Mouse (Mus musculus) stomach, embryonic 15.5 days (tissue): ENCODE data around the gene Tbxas1. TPM values are rescaled to one million over a fixed set of nuclear protein-coding genes. Genes with fewer than 3 reads are reported as not detected.

ENCODE experiments used
- ATAC-seq: fragments of 200-750 bp; cut with Nextera tagmentation; 2 replicates; pipeline ENCODE4 v1.8.0; 2017; ENCODE audit warnings: low read depth, moderate number of reproducible peaks, moderate TSS enrichment; ENCODE audit not compliant: insufficient read depth, low FRiP score
- H3K27ac ChIP-seq: fragments of 300-500 bp; sonication (generic); 2 replicates; pipeline ENCODE4 v1.5.1; 2015; ENCODE audit warnings: mild to moderate bottlenecking, inconsistent platforms
- H3K27me3 ChIP-seq: fragments of 300-500 bp; sonication (generic); replicated peaks from 2 replicates; pipeline ENCODE4 v1.6.1; 2015; ENCODE audit warnings: inconsistent platforms
- H3K36me3 ChIP-seq: fragments of 300-500 bp; sonication (generic); 2 replicates; pipeline ENCODE4 v1.6.1; 2015; ENCODE audit warnings: inconsistent platforms
- H3K4me1 ChIP-seq: fragments of 300-500 bp; sonication (generic); 2 replicates; pipeline ENCODE4 v1.6.1; 2015; ENCODE audit warnings: inconsistent platforms
- H3K4me2 ChIP-seq: fragments of 300-500 bp; sonication (generic); 2 replicates; pipeline ENCODE4 v1.6.1; 2015; ENCODE audit warnings: mild to moderate bottlenecking, inconsistent platforms
- H3K4me3 ChIP-seq: fragments of 300-500 bp; sonication (generic); replicated peaks from 2 replicates; pipeline ENCODE4 v1.5.1; 2015; ENCODE audit warnings: inconsistent platforms
- H3K9ac ChIP-seq: fragments of 300-500 bp; sonication (generic); 2 replicates; pipeline ENCODE4 v1.6.1; 2015; ENCODE audit warnings: inconsistent platforms
- H3K9me3 ChIP-seq: fragments of 300-500 bp; sonication (generic); 2 replicates; pipeline ENCODE4 v1.6.1; 2016; ENCODE audit warnings: inconsistent platforms
- WGBS: fragments of 180-500 bp; shearing (Covaris S2); methylation state at CpG from one replicate; pipeline ENCODE4 v1.1.7; 2015; 5-methylcytosine and 5-hydroxymethylcytosine counted together
- polyA plus RNA-seq: library from polyadenylated mRNA; unstranded; fragments of >200 nt; fragmentation: Nextera tagmentation; extraction: Ambion mirVana; gene quantifications from 2 replicates; pipeline ENCODE4 v1.2.1, GENCODE M21; 2015

The Tbxas1 gene
- polyA plus RNA-seq, 1 experiment from 2014 or later, result 3.4 TPM

DNA sequence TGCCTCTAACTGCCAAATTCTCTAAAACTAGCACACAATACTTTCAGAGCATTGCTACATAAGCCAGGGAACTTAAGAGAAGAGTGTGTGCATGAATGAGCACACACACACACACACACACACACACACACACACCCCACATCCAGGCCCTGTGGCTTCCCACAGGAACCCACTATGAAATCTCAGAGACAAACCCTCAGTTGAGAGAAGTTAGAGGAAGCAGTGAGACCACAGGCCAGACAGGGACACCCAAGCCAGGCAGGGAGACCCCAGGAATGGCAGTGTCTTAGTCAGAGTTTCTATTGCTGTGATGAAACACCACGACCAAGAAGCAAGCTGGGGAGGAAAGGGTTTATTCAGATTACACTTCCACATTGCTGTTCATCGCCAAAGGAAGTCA lies 188.3 kb downstream of the Tbxas1 start:
- H3K27me3 ChIP-seq, result no peaks in the 10 kb centered on the region
- H3K9me3 ChIP-seq, result no peaks in the 10 kb centered on the region
- no peak overlapping the region for H3K9ac ChIP-seq
- WGBS, result 49% methylated on average over 2 of the region's 2 CpGs
- no peak overlapping the region for H3K4me3 ChIP-seq
- H3K4me1 ChIP-seq, result peaks cover 28% of the 10 kb centered on the region
- no peak overlapping the region for H3K27ac ChIP-seq
- no peaks in the 10 kb centered on the region for H3K36me3 ChIP-seq
- no peak for ATAC-seq
- no peak overlapping the region for H3K4me2 ChIP-seq

GRCm38 (mm10) chr6:39066935-39067578 lies 191.9 kb downstream of the Tbxas1 start:
- peaks cover 7% of the 10 kb centered on the region; the same call in 1 of the 2 replicates for H3K4me1 ChIP-seq
- H3K36me3 ChIP-seq, result no peaks in the 10 kb centered on the region
- peak; percentile 68; the same call in 1 of the 2 replicates for ATAC-seq
- no peak overlapping the region for H3K4me2 ChIP-seq
- no peaks in the 10 kb centered on the region for H3K27me3 ChIP-seq
- H3K9ac ChIP-seq, result no peak overlapping the region
- no peak overlapping the region for H3K4me3 ChIP-seq
- H3K27ac ChIP-seq, result no peak overlapping the region
- WGBS, result 45% methylated on average over 12 of the region's 12 CpGs
- H3K9me3 ChIP-seq, result no peaks in the 10 kb centered on the region

GRCm38 (mm10) chr6:39072664-39073063 lies 197.5 kb downstream of the Tbxas1 start:
- Histone ChIP-seq H3K4me2 (no peak overlapping the region), H3K4me3 (no peak overlapping the region), H3K9me3 (no peaks in the 10 kb centered on the region), H3K36me3 (no peaks in the 10 kb centered on the region), H3K9ac (no peak overlapping the region), H3K4me1 (no peaks in the 10 kb centered on the region), H3K27ac (no peak overlapping the region), H3K27me3 (no peaks in the 10 kb centered on the region)
- WGBS, result 39% methylated on average over 5 of the region's 5 CpGs
- no peak for ATAC-seq

- no peaks in the 10 kb centered on the region for H3K4me1 ChIP-seq
- no peaks in the 10 kb centered on the region for H3K9me3 ChIP-seq
- no peaks in the 10 kb centered on the region for H3K27me3 ChIP-seq
- no peak overlapping the region for H3K9ac ChIP-seq
- H3K27ac ChIP-seq, result no peak overlapping the region
- no peak overlapping the region for H3K4me3 ChIP-seq
- ATAC-seq, result no peak
- H3K36me3 ChIP-seq, result no peaks in the 10 kb centered on the region
- no peak overlapping the region for H3K4me2 ChIP-seq
Observed at GRCm38 (mm10) chr6:39074186-39074585, 199.0 kb downstream of the Tbxas1 start.

GRCm38 (mm10) chr6:39076498-39076897 lies 201.3 kb downstream of the Tbxas1 start:
- H3K4me1 ChIP-seq, result no peaks in the 10 kb centered on the region
- no peak for ATAC-seq

GRCm38 (mm10) chr6:39104631-39105030 lies 229.4 kb downstream of the Tbxas1 start:
- H3K27me3 ChIP-seq, result no peaks in the 10 kb centered on the region
- H3K9ac ChIP-seq, result no peak overlapping the region
- H3K9me3 ChIP-seq, result no peaks in the 10 kb centered on the region
- no peaks in the 10 kb centered on the region; the same call in 1 of the 2 replicates for H3K36me3 ChIP-seq
- 76% methylated on average over 4 of the region's 4 CpGs for WGBS
- no peak overlapping the region for H3K27ac ChIP-seq
- H3K4me3 ChIP-seq, result no peak overlapping the region
- H3K4me1 ChIP-seq, result no peaks in the 10 kb centered on the region
- H3K4me2 ChIP-seq, result no peak overlapping the region
- no peak for ATAC-seq

More at GRCm38 (mm10) chr6:39076498-39076897, 201.3 kb downstream of the Tbxas1 start:
- H3K4me3 ChIP-seq, result no peak overlapping the region
- no peak overlapping the region for H3K9ac ChIP-seq
- H3K4me2 ChIP-seq, result no peak overlapping the region
- H3K36me3 ChIP-seq, result no peaks in the 10 kb centered on the region
- no peak overlapping the region for H3K27ac ChIP-seq
- no peaks in the 10 kb centered on the region for H3K9me3 ChIP-seq
- H3K27me3 ChIP-seq, result no peaks in the 10 kb centered on the region

DNA sequence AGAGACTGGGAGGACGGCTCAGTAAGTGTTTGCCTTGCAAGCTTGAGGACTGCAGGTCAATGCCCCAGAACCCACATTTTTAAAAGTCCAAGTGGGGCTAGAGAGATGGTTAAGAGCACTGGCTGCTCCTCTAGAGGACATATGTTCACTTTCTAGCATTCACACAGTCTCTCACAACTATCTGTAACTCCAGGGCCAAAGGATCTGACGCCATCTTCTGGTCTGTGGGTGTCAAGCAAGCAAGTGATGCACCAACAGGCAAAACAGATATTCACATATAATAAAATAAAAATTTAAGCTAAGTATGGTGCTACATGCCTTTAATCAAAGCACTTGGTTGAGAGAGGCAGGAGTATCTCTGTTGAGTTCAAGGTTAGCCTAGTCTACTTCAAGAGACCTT lies 231.6 kb downstream of the Tbxas1 start:
- Histone ChIP-seq H3K36me3 (no peaks in the 10 kb centered on the region; the same call in 1 of the 2 replicates), H3K27me3 (no peaks in the 10 kb centered on the region), H3K4me1 (no peaks in the 10 kb centered on the region), H3K4me3 (no peak overlapping the region), H3K9me3 (no peaks in the 10 kb centered on the region), H3K27ac (no peak overlapping the region), H3K9ac (no peak overlapping the region), H3K4me2 (no peak overlapping the region)
- no peak for ATAC-seq
- WGBS, result 58% methylated on average over 2 of the region's 2 CpGs

DNA sequence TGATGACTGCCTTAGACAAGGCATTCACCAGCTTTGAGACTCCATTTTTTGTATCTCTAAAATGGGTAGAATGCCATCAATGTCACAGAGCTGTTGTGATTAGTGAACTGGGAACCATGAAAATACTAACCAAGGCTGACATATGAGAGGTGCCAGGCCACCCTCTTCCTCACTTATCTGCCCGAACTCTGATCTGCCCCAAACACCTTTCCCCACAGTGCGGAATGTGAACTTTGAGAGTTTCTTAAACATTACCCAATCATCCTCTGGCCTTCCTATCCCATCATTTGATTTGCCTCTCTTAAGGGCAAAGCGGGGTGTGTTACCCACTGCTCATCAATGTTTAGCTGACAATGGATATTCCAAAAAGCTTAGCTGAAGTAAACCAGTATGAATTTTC lies 237.5 kb downstream of the Tbxas1 start:
- ATAC-seq, result no peak
- no peak overlapping the region for H3K4me3 ChIP-seq
- H3K36me3 ChIP-seq, result no peaks in the 10 kb centered on the region
- no peaks in the 10 kb centered on the region for H3K9me3 ChIP-seq
- 89% methylated on average over 3 of the region's 3 CpGs for WGBS
- no peak overlapping the region for H3K4me2 ChIP-seq
- no peaks in the 10 kb centered on the region for H3K27me3 ChIP-seq
- no peak overlapping the region for H3K9ac ChIP-seq
- no peaks in the 10 kb centered on the region; the same call in 1 of the 2 replicates for H3K4me1 ChIP-seq
- no peak overlapping the region for H3K27ac ChIP-seq

GRCm38 (mm10) chr6:39113141-39113540 lies 237.9 kb downstream of the Tbxas1 start:
- 85% methylated on average over 3 of the region's 3 CpGs for WGBS
- Histone ChIP-seq H3K9me3 (no peaks in the 10 kb centered on the region), H3K4me2 (no peak overlapping the region), H3K27ac (no peak overlapping the region), H3K36me3 (no peaks in the 10 kb centered on the region), H3K4me3 (no peak overlapping the region), H3K9ac (no peak overlapping the region), H3K4me1 (no peaks in the 10 kb centered on the region; the same call in 1 of the 2 replicates), H3K27me3 (no peaks in the 10 kb centered on the region)
- ATAC-seq, result no peak

- Histone ChIP-seq H3K9me3 (no peaks in the 10 kb centered on the region), H3K27ac (no peak overlapping the region), H3K4me1 (peaks cover 6% of the 10 kb centered on the region; the same call in 1 of the 2 replicates), H3K27me3 (no peaks in the 10 kb centered on the region), H3K36me3 (no peaks in the 10 kb centered on the region), H3K4me2 (no peak overlapping the region), H3K9ac (no peak overlapping the region), H3K4me3 (no peak overlapping the region)
- no peak for ATAC-seq
- WGBS, result 87% methylated on average over 1 of the region's 1 CpGs
Observed at GRCm38 (mm10) chr6:39115438-39115837, 240.2 kb downstream of the Tbxas1 start.

DNA sequence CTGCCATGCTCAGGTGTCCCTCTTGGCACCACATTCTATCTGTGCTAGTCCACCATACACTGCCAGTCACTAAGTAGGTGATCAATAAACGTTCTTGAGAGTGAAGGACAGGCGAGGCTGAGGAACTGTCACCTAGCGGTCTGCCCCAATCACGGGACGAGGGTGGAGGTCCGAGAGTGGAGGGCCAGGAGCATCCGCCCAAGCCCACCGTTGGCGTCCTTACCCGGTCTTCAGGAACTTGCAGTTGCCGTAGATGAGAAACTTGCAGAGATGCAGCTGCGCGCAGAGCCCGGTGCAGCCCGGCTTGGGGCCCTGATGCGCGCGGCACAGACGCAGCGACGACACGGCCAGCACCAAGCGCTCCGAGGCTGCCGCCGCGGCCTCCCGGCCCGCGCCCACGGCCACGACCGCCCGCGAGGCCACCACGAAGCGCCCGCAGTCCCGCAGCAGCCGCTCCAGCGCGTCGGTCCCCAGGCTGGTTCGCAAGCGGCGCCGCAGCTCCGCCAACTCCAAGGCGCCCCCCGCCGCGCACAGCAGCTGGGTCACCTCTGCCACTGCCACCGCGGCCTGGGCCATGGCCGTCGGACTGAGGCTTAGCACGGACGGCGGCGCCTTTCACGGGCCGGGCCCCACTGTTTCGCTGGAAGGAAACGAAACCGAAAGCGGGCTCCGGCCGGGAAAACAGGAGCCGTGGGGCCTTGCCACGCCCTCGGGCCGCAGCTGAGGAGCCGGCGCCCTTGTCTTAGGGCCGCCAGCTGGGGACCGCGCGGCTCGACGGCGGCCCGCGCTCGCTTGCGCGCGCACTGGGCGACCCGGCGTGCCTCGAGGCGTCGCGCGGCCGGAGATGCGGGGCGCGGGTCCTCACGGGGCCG lies 242.6 kb downstream of the Tbxas1 start, which contains the start of gene Parp12:
Gene Parp12 (minus strand): TSS at position 766 of the 872 bp plus-strand sequence.
- H3K9me3 ChIP-seq, result no peaks in the 10 kb centered on the region
- H3K4me3 ChIP-seq, result peak within 1 kb of the TSS; percentile 91
- WGBS, result under 1% methylated on average over 100 of the region's 101 CpGs
- no peaks in the 10 kb centered on the region for H3K36me3 ChIP-seq
- no peaks in the 10 kb centered on the region for H3K27me3 ChIP-seq
- peaks cover 6% of the 10 kb centered on the region; the same call in 1 of the 2 replicates for H3K4me1 ChIP-seq
- peak within 1 kb of the TSS; percentile 82 for H3K4me2 ChIP-seq
- peak; percentile 86 for ATAC-seq
- peak within 1 kb of the TSS; percentile 76 for H3K9ac ChIP-seq
- peak within 1 kb of the TSS; percentile 69; the same call in 1 of the 2 replicates for H3K27ac ChIP-seq

DNA sequence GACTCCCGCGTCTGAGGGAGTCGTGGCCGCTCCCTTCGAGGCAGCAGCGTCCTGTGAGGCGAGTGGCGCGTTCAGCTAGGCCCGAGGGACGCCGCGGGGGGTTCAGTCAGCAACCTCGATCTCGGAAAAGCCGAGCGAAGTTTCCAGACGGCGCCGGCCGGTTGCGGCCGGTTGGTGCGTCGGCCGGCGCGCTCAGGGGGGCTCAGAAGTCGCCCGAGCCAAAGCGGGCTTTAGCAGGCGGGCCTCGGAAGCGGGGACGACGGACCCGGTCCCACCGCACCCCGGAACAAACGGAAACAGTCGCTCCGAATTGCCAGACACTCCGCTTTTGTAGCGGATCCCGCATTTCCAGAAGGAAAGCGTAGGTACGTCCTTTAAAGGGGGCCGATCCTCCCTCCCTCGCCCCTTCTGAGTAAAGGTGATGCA lies 243.3 kb downstream of the Tbxas1 start:
- Histone ChIP-seq H3K9ac (peak overlapping the region; percentile 76), H3K36me3 (no peaks in the 10 kb centered on the region), H3K9me3 (no peaks in the 10 kb centered on the region), H3K4me3 (peak overlapping the region; percentile 91), H3K27me3 (no peaks in the 10 kb centered on the region), H3K4me2 (peak overlapping the region; percentile 82), H3K4me1 (peaks cover 6% of the 10 kb centered on the region; the same call in 1 of the 2 replicates), H3K27ac (peak overlapping the region; percentile 69; the same call in 1 of the 2 replicates)
- 12% methylated on average over 49 of the region's 49 CpGs for WGBS
- peak; percentile 13; the same call in 1 of the 2 replicates for ATAC-seq
